Mouse (Mus musculus) erythroblast, embryonic 14.5 days (primary cell): ENCODE data around the gene Gli2.

Experiments used
- GATA1 ChIP-seq: IDR thresholded peaks from 2 replicates; pipeline ENCODE4 v1.6.1; 2012; ENCODE audit warnings: low read length, inconsistent platforms, mixed read lengths
- TAL1 ChIP-seq: IDR thresholded peaks from 3 replicates; pipeline ENCODE4 v1.6.1; 2012; ENCODE audit warnings: low read length, inconsistent platforms, mixed read lengths

- TF ChIP-seq GATA1: no peak
- TF ChIP-seq TAL1: no peak
Observed at GRCm38 (mm10) chr1:119034163-119034705, 19.2 kb downstream of the Gli2 start.
